Mouse (Mus musculus) heart, embryonic 13.5 days (tissue): ENCODE results near the gene Fadd. TPM values are rescaled to one million over a fixed set of nuclear protein-coding genes. Genes with fewer than 3 reads are reported as not detected.

Experiments
- ATAC-seq: fragments of 200-750 bp; cut with Nextera tagmentation; 2 replicates; pipeline ENCODE4 v1.8.0; 2017; ENCODE audit warnings: moderate TSS enrichment; ENCODE audit not compliant: insufficient number of reproducible peaks, low FRiP score, low TSS enrichment; ENCODE audit errors: extremely low read depth
- H3K27ac ChIP-seq: fragments of 300-500 bp; sonication (generic); replicated peaks from 2 replicates; pipeline ENCODE4 v1.5.1; 2015; ENCODE audit warnings: moderate library complexity, mild to moderate bottlenecking, inconsistent platforms
- H3K27me3 ChIP-seq: fragments of 300-500 bp; sonication (generic); replicated peaks from 2 replicates; pipeline ENCODE4 v1.6.1; 2015; ENCODE audit warnings: mild to moderate bottlenecking, inconsistent platforms
- H3K36me3 ChIP-seq: fragments of 300-500 bp; sonication (generic); 2 replicates; pipeline ENCODE4 v1.6.1; 2015; ENCODE audit warnings: mild to moderate bottlenecking, inconsistent platforms
- H3K4me1 ChIP-seq: fragments of 300-500 bp; sonication (generic); 2 replicates; pipeline ENCODE4 v1.6.1; 2015; ENCODE audit warnings: inconsistent platforms
- H3K4me2 ChIP-seq: fragments of 300-500 bp; sonication (generic); 2 replicates; pipeline ENCODE4 v1.6.1; 2015; ENCODE audit warnings: inconsistent platforms, mild to moderate bottlenecking, moderate library complexity
- H3K4me3 ChIP-seq: fragments of 300-500 bp; sonication (generic); 2 replicates; pipeline ENCODE4 v1.5.1; 2015; ENCODE audit warnings: moderate library complexity, mild to moderate bottlenecking, inconsistent platforms
- H3K9ac ChIP-seq: fragments of 300-500 bp; sonication (generic); 2 replicates; pipeline ENCODE4 v1.6.1; 2015; ENCODE audit warnings: inconsistent platforms, mild to moderate bottlenecking, moderate library complexity
- H3K9me3 ChIP-seq: fragments of 300-500 bp; sonication (generic); 2 replicates; pipeline ENCODE4 v1.6.1; 2016; ENCODE audit warnings: inconsistent platforms
- WGBS: fragments of 180-500 bp; shearing (Covaris S2); methylation state at CpG from one replicate; pipeline ENCODE4 v1.1.7; 2015; ENCODE audit warnings: mixed read lengths; 5-methylcytosine and 5-hydroxymethylcytosine counted together
- polyA plus RNA-seq: library from polyadenylated mRNA; unstranded; fragments of >200 nt; fragmentation: Nextera tagmentation; extraction: Ambion mirVana; gene quantifications from 2 replicates; pipeline ENCODE4 v1.2.1, GENCODE M21; 2015

Gene Fadd
- polyA plus RNA-seq, 1 experiment from 2014 or later, result 12.1 TPM

- Histone ChIP-seq H3K9me3 (no peaks in the 10 kb centered on the region), H3K9ac (no peak overlapping the region), H3K4me1 (peaks cover 11% of the 10 kb centered on the region), H3K27me3 (no peaks in the 10 kb centered on the region; the same call in 1 of the 2 replicates), H3K4me2 (no peak overlapping the region), H3K27ac (no peak overlapping the region), H3K4me3 (no peak overlapping the region), H3K36me3 (no peaks in the 10 kb centered on the region)
- WGBS, result 84% methylated on average over 16 of the region's 16 CpGs
- no peak for ATAC-seq
These were observed 29.3 kb upstream of the Fadd start for GRCm38 (mm10) chr7:144611595-144611994.

GRCm38 (mm10) chr7:144609568-144609967 lies 27.3 kb upstream of the Fadd start:
- Histone ChIP-seq H3K27ac (no peak overlapping the region), H3K9me3 (no peaks in the 10 kb centered on the region), H3K27me3 (no peaks in the 10 kb centered on the region; the same call in 1 of the 2 replicates), H3K36me3 (no peaks in the 10 kb centered on the region), H3K4me1 (peaks cover 4% of the 10 kb centered on the region), H3K4me3 (no peak overlapping the region), H3K4me2 (no peak overlapping the region), H3K9ac (no peak overlapping the region)
- 77% methylated on average over 7 of the region's 7 CpGs for whole genome bisulfite sequencing
- ATAC-seq, result no peak

- Histone ChIP-seq H3K36me3 (no peaks in the 10 kb centered on the region), H3K9ac (no peak overlapping the region), H3K9me3 (no peaks in the 10 kb centered on the region), H3K4me3 (no peak overlapping the region), H3K4me2 (no peak overlapping the region), H3K27ac (no peak overlapping the region), H3K27me3 (no peaks in the 10 kb centered on the region; the same call in 1 of the 2 replicates), H3K4me1 (peaks cover 7% of the 10 kb centered on the region)
- ATAC-seq, result no peak
- 83% methylated on average over 15 of the region's 15 CpGs for WGBS
These were observed 25.6 kb upstream of the Fadd start for GRCm38 (mm10) chr7:144607862-144608261.

- Histone ChIP-seq H3K4me3 (no peak overlapping the region), H3K27ac (no peak overlapping the region), H3K9me3 (no peaks in the 10 kb centered on the region), H3K9ac (no peak overlapping the region), H3K4me2 (no peak overlapping the region), H3K27me3 (no peaks in the 10 kb centered on the region), H3K36me3 (no peaks in the 10 kb centered on the region; the same call in 1 of the 2 replicates), H3K4me1 (peaks cover 7% of the 10 kb centered on the region)
- 31% methylated on average over 4 of the region's 4 CpGs for whole genome bisulfite sequencing
- ATAC-seq, result no peak
These were observed 22.5 kb upstream of the Fadd start for GRCm38 (mm10) chr7:144604735-144605134.

- Histone ChIP-seq H3K4me2 (no peak overlapping the region), H3K27me3 (no peaks in the 10 kb centered on the region), H3K9me3 (no peaks in the 10 kb centered on the region), H3K4me1 (peaks cover 7% of the 10 kb centered on the region), H3K36me3 (no peaks in the 10 kb centered on the region; the same call in 1 of the 2 replicates), H3K4me3 (no peak overlapping the region), H3K9ac (no peak overlapping the region), H3K27ac (no peak overlapping the region)
- ATAC-seq, result no peak
- WGBS, result 98% methylated on average over 2 of the region's 2 CpGs
These were observed 22.0 kb upstream of the Fadd start for GRCm38 (mm10) chr7:144604291-144604690.

GRCm38 (mm10) chr7:144600333-144600900 lies 18.2 kb upstream of the Fadd start:
- H3K9me3 ChIP-seq, result no peaks in the 10 kb centered on the region
- H3K27me3 ChIP-seq, result no peaks in the 10 kb centered on the region
- H3K36me3 ChIP-seq, result no peaks in the 10 kb centered on the region; the same call in 1 of the 2 replicates
- H3K4me2 ChIP-seq, result no peak overlapping the region
- peaks cover 7% of the 10 kb centered on the region for H3K4me1 ChIP-seq
- no peak overlapping the region for H3K9ac ChIP-seq
- H3K27ac ChIP-seq, result no peak overlapping the region
- 66% methylated on average over 6 of the region's 6 CpGs for WGBS
- no peak for ATAC-seq
- no peak overlapping the region for H3K4me3 ChIP-seq

- Histone ChIP-seq H3K27me3 (peaks cover 16% of the 10 kb centered on the region; the same call in 1 of the 2 replicates), H3K4me3 (no peak overlapping the region), H3K27ac (no peak overlapping the region), H3K9ac (no peak overlapping the region), H3K4me1 (no peaks in the 10 kb centered on the region), H3K36me3 (peaks cover 3% of the 10 kb centered on the region; the same call in 1 of the 2 replicates), H3K9me3 (no peaks in the 10 kb centered on the region), H3K4me2 (no peak overlapping the region)
- ATAC-seq, result no peak
- 82% methylated on average over 3 of the region's 3 CpGs for WGBS
These were observed 7.2 kb upstream of the Fadd start for GRCm38 (mm10) chr7:144589508-144589907.

- no peak for ATAC-seq
- Histone ChIP-seq H3K36me3 (peaks cover 3% of the 10 kb centered on the region; the same call in 1 of the 2 replicates), H3K4me2 (no peak overlapping the region), H3K9ac (no peak overlapping the region), H3K9me3 (no peaks in the 10 kb centered on the region), H3K27ac (no peak overlapping the region), H3K4me3 (no peak overlapping the region), H3K27me3 (peaks cover 17% of the 10 kb centered on the region; the same call in 1 of the 2 replicates), H3K4me1 (peaks cover 11% of the 10 kb centered on the region)
- 34% methylated on average over 2 of the region's 2 CpGs for WGBS
These were observed 5.0 kb upstream of the Fadd start for GRCm38 (mm10) chr7:144587291-144587690.

- no peaks in the 10 kb centered on the region for H3K36me3 ChIP-seq
- no peak overlapping the region for H3K4me2 ChIP-seq
- no peaks in the 10 kb centered on the region for H3K9me3 ChIP-seq
- no peak for ATAC-seq
- 15% methylated on average over 6 of the region's 6 CpGs for WGBS
- peaks cover 19% of the 10 kb centered on the region for H3K4me1 ChIP-seq
- H3K4me3 ChIP-seq, result no peak overlapping the region
- no peak overlapping the region for H3K9ac ChIP-seq
- no peak overlapping the region for H3K27ac ChIP-seq
- peaks cover 17% of the 10 kb centered on the region; the same call in 1 of the 2 replicates for H3K27me3 ChIP-seq
These were observed 3.4 kb upstream of the Fadd start for GRCm38 (mm10) chr7:144585648-144586047.

- 0 out of 2 replicates have a peak overlapping the region, but pooled peaks have one; percentile 4 for H3K4me2 ChIP-seq
- H3K27me3 ChIP-seq, result peaks cover 15% of the 10 kb centered on the region; the same call in 1 of the 2 replicates
- ATAC-seq, result no peak
- H3K36me3 ChIP-seq, result peaks cover 19% of the 10 kb centered on the region
- no peak overlapping the region for H3K27ac ChIP-seq
- H3K9ac ChIP-seq, result no peak overlapping the region
- no peak overlapping the region for H3K4me3 ChIP-seq
- no peaks in the 10 kb centered on the region for H3K9me3 ChIP-seq
- H3K4me1 ChIP-seq, result peaks cover 21% of the 10 kb centered on the region
- 3% methylated on average over 4 of the region's 4 CpGs for WGBS
These were observed 1.4 kb upstream of the Fadd start for GRCm38 (mm10) chr7:144583619-144584018.

GRCm38 (mm10) chr7:144581559-144582283 lies 542 bp downstream of the Fadd start:
- Histone ChIP-seq H3K27ac (peak overlapping the region; percentile 96), H3K36me3 (peaks cover 19% of the 10 kb centered on the region), H3K9me3 (no peaks in the 10 kb centered on the region), H3K27me3 (peaks cover 14% of the 10 kb centered on the region; the same call in 1 of the 2 replicates), H3K4me2 (peak overlapping the region; percentile 87), H3K9ac (peak overlapping the region; percentile 91), H3K4me3 (peak overlapping the region; percentile 92), H3K4me1 (peaks cover 30% of the 10 kb centered on the region)
- under 1% methylated on average over 42 of the region's 43 CpGs for WGBS
- ATAC-seq, result peak; percentile 80
